Mouse (Mus musculus): ENCODE measurements at regions not wholly inside any gene's neighbourhood (a gene's known extent, or its start where the extent isn't known, plus 50 kb on each side); places are given as distances from the start of the nearest gene placed in this dataset.
"Not testable (repeated sequence)": the region's sequence is repeated elsewhere in the genome, so short reads cannot be mapped to it uniquely, and the experiment has no call there.

- peak; percentile 7 to 21 for DNase-seq (ENCODE audit: low spot score in 2 of 2)
Measured at GRCm38 (mm10) chr12:18207941-18208340, 306.4 kb upstream of the 5730507C01Rik start.

- not testable (repeated sequence) for DNase-seq (ENCODE audit: low spot score in 2 of 2)
Measured at GRCm38 (mm10) chr12:18216432-18216926, 297.8 kb upstream of the 5730507C01Rik start.

- DNase-seq (ENCODE audit: low spot score in 2 of 2) = no peak
Measured at GRCm38 (mm10) chr12:18224516-18224915, 289.8 kb upstream of the 5730507C01Rik start.

- no peak for DNase-seq (ENCODE audit: low spot score in 2 of 2)
Measured at GRCm38 (mm10) chr12:18226691-18227090, 287.6 kb upstream of the 5730507C01Rik start.

- DNase-seq (ENCODE audit: low spot score in 2 of 2) = not testable (repeated sequence)
Measured at GRCm38 (mm10) chr12:18231896-18232295, 282.4 kb upstream of the 5730507C01Rik start.

- DNase-seq (ENCODE audit: low spot score in 2 of 2) = not testable (repeated sequence)
Measured at GRCm38 (mm10) chr12:18236330-18236729, 278.0 kb upstream of the 5730507C01Rik start.

GRCm38 (mm10) chr12:18237549-18237948 is 276.8 kb upstream of the 5730507C01Rik start:
- DNase-seq (ENCODE audit: low spot score in 2 of 2) = no peak
